Mouse (Mus musculus) stomach, adult 2 months (tissue): Measurements from ENCODE around the gene Cd302. TPM values are rescaled to one million over a fixed set of nuclear protein-coding genes. Genes with fewer than 3 reads are reported as not detected.

Source experiments
- polyA plus RNA-seq: library from polyadenylated mRNA; depleted of rRNA; stranded (reverse); fragments of >200 nt; gene quantifications from 2 replicates; pipeline ENCODE4 v1.2.3, GENCODE M21; 2012; rRNA removed

The Cd302 gene
- 4.6 and 7.6 TPM in 2 replicates for polyA plus RNA-seq

DNA sequence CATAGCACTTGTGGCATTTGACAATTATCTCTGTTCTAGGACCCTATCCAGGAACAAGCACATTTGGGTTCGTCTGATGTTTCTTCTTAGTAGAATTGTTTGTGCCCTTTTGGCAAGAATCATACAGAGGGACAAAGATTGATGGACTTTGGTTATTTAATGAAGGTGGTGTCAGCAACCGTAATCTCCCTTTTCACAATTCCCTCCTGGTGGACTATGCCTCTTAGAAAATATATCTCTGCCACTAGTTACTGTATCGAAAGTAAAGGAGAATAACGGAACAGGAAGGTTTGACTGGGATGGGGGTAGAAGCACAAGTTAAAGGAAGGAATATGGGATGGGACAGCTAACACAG lies at the start of gene Cd302:
Cd302 (minus strand) TSS at position 22 of the 355 bp plus-strand sequence.

DNA sequence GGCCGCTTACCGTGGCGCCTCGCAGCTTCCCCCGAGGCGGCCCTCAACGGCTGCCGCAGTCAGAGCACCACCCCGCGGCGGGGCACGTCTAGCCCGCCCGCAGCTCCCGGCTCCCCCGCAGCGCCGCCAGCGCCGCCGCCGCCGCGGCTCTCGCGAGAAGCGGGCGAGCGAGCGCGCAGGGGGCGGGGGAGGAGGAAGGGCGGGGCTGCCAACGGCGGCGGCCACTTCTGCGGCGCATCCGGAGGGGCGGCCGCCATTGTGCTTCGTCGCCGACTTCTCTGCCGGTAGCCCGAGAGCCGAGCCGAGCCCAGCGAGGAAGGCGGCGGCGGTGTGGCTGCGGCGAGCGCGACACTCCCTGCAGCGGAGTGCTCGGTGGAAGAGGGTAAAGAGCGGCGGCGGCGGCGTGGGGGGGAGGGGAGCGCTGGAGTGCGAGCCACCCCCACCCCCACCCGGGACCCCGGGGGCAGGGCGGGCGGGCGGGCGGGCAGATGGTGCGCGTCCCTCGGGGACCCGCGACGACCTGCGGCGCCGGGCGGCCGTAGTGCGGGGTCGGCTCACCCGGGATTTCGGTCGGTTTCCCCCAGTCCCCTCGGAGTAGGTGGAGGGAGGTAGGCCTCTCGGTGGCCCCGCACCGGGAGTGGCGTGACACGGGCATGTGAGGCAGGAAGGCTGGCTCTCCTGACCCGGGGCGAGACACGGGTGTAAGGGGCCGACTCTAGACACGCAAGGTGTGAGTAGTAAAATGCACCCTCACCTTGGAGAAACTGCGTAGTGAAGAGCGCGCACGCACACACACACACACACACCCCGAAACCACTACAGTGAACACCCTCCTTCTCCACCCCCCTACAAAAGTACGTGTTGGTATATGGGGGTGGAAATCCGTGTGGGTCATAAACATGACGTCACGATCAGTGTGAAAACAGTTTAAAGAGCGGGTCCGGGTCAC lies 74.3 kb downstream of the Cd302 start, which contains the start of the genes Baz2b and March7:
Baz2b (minus strand) TSS at position 137 of the 949 bp plus-strand sequence.
March7 (plus strand) TSS at position 185 of the 949 bp plus-strand sequence.

Other genes with a start within 250 kb of the Cd302 start
- gene Baz2b, start 74.6 kb downstream of the Cd302 start, polyA plus RNA-seq = 1.6 and 4.3 TPM in 2 replicates
- 1.4 and 2.1 TPM in 2 replicates for gene March7, start 74.6 kb downstream of the Cd302 start, polyA plus RNA-seq
- gene Ly75, start 98.8 kb upstream of the Cd302 start, polyA plus RNA-seq = 0.09 and 0.16 TPM in 2 replicates